Mouse (Mus musculus) liver (tissue): ENCODE measurements at regions not wholly inside any gene's neighbourhood (a gene's known extent, or its start where the extent isn't known, plus 50 kb on each side); places are given as distances from the start of the nearest gene placed in this dataset.
"Not testable (repeated sequence)": the region's sequence is repeated elsewhere in the genome, so short reads cannot be mapped to it uniquely, and the experiment has no call there.

ENCODE experiments used
- DNase-seq: peaks from one replicate; pipeline ENCODE4 v3.0.0-alpha.2; 2020; ENCODE audit warnings: mixed read lengths

- DNase-seq, result peak; percentile 9
Observed at GRCm38 (mm10) chr10:37861001-37861400, 722.3 kb upstream of the Marcks start.

GRCm38 (mm10) chr10:37849291-37849846 is 710.6 kb upstream of the Marcks start:
- no peak for DNase-seq

GRCm38 (mm10) chr10:37842820-37843219 is 704.1 kb upstream of the Marcks start:
- no peak for DNase-seq

- DNase-seq, result no peak
Observed at GRCm38 (mm10) chr10:37841842-37842241, 703.1 kb upstream of the Marcks start.

GRCm38 (mm10) chr10:37837721-37838120 is 699.0 kb upstream of the Marcks start:
- no peak for DNase-seq

- DNase-seq, result no peak
Observed at GRCm38 (mm10) chr10:37813026-37813425, 674.3 kb upstream of the Marcks start.

GRCm38 (mm10) chr10:37812405-37812851 is 673.7 kb upstream of the Marcks start:
- no peak for DNase-seq

- DNase-seq, result no peak
Observed at GRCm38 (mm10) chr10:37811789-37812188, 673.1 kb upstream of the Marcks start.

- no peak for DNase-seq
Observed at GRCm38 (mm10) chr10:37803225-37803805, 664.6 kb upstream of the Marcks start.

GRCm38 (mm10) chr10:37799397-37799796 is 660.7 kb upstream of the Marcks start:
- no peak for DNase-seq

GRCm38 (mm10) chr10:37798285-37798684 is 659.6 kb upstream of the Marcks start:
- DNase-seq, result no peak

- DNase-seq, result no peak
Observed at GRCm38 (mm10) chr10:37797701-37798100, 659.0 kb upstream of the Marcks start.

- DNase-seq, result no peak
Observed at GRCm38 (mm10) chr10:37792878-37793277, 654.2 kb upstream of the Marcks start.

- no peak for DNase-seq
Observed at GRCm38 (mm10) chr10:37788049-37788448, 649.3 kb upstream of the Marcks start.

- no peak for DNase-seq
Observed at GRCm38 (mm10) chr10:37779383-37780302, 640.9 kb upstream of the Marcks start.

- no peak for DNase-seq
Observed at GRCm38 (mm10) chr10:37760542-37761367, 622.0 kb upstream of the Marcks start.

GRCm38 (mm10) chr10:37741581-37741980 is 602.9 kb upstream of the Marcks start:
- no peak for DNase-seq

GRCm38 (mm10) chr10:37739024-37739423 is 600.3 kb upstream of the Marcks start:
- DNase-seq, result no peak

GRCm38 (mm10) chr10:37725609-37726008 is 586.9 kb upstream of the Marcks start:
- DNase-seq, result no peak

GRCm38 (mm10) chr10:37724994-37725393 is 586.3 kb upstream of the Marcks start:
- not testable (repeated sequence) for DNase-seq

GRCm38 (mm10) chr10:37720748-37721147 is 582.0 kb upstream of the Marcks start:
- no peak for DNase-seq

- DNase-seq, result no peak
Observed at GRCm38 (mm10) chr10:37716946-37717345, 578.2 kb upstream of the Marcks start.

GRCm38 (mm10) chr10:37711459-37711858 is 572.7 kb upstream of the Marcks start:
- no peak for DNase-seq
